Mouse (Mus musculus) intestine, embryonic 15.5 days (tissue): ENCODE measurements around the gene Hdac4. TPM values are rescaled to one million over a fixed set of nuclear protein-coding genes. Genes with fewer than 3 reads are reported as not detected.

Source experiments
- ATAC-seq: fragments of 200-750 bp; cut with Nextera tagmentation; 2 replicates; pipeline ENCODE4 v1.8.0; 2017; ENCODE audit warnings: moderate TSS enrichment, moderate library complexity
- H3K27ac ChIP-seq: fragments of 300-500 bp; sonication (generic); 2 replicates; pipeline ENCODE4 v1.5.1; 2015; ENCODE audit warnings: mild to moderate bottlenecking, inconsistent platforms
- H3K27me3 ChIP-seq: fragments of 300-500 bp; sonication (generic); replicated peaks from 2 replicates; pipeline ENCODE4 v1.6.1; 2015; ENCODE audit warnings: inconsistent platforms
- H3K36me3 ChIP-seq: fragments of 300-500 bp; sonication (generic); 2 replicates; pipeline ENCODE4 v1.6.1; 2015; ENCODE audit warnings: inconsistent platforms
- H3K4me1 ChIP-seq: fragments of 300-500 bp; sonication (generic); replicated peaks from 2 replicates; pipeline ENCODE4 v1.6.1; 2015; ENCODE audit warnings: inconsistent platforms
- H3K4me2 ChIP-seq: fragments of 300-500 bp; sonication (generic); replicated peaks from 2 replicates; pipeline ENCODE4 v1.6.1; 2015; ENCODE audit warnings: mild to moderate bottlenecking, inconsistent platforms
- H3K4me3 ChIP-seq: fragments of 300-500 bp; sonication (generic); replicated peaks from 2 replicates; pipeline ENCODE4 v1.5.1; 2015; ENCODE audit warnings: inconsistent platforms
- H3K9ac ChIP-seq: fragments of 300-500 bp; sonication (generic); 2 replicates; pipeline ENCODE4 v1.6.1; 2015; ENCODE audit warnings: inconsistent platforms
- H3K9me3 ChIP-seq: fragments of 300-500 bp; sonication (generic); 2 replicates; pipeline ENCODE4 v1.6.1; 2016; ENCODE audit warnings: inconsistent platforms
- WGBS: fragments of 180-500 bp; shearing (Covaris S2); methylation state at CpG from one replicate; pipeline ENCODE4 v1.1.7; 2015; 5-methylcytosine and 5-hydroxymethylcytosine counted together
- polyA plus RNA-seq: library from polyadenylated mRNA; unstranded; fragments of >200 nt; fragmentation: Nextera tagmentation; extraction: Ambion mirVana; gene quantifications from 2 replicates; pipeline ENCODE4 v1.2.1, GENCODE M21; 2015

Gene Hdac4
- polyA plus RNA-seq, 1 experiment from 2014 or later: 12.5 TPM

DNA sequence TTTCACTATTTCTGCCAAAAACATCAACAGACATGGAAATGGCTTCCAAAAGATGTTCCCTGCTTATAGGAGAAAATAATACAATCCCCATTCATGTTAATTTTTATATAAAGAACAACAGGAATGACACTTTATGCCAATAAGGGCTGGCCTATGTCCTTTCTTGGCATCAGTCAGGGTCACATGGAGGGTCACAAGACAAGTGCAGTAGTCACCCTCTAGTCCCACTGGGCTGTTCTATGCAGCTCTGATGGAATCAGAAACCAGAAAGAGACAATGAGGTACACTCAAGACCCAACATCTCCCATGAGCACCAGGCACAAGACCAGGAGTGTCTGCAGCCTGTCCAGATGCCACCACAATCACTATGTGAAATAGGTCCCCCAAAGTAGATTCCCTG, 91.5 kb downstream of the Hdac4 start:
- Histone ChIP-seq H3K27me3 (no peaks in the 10 kb centered on the region), H3K36me3 (no peaks in the 10 kb centered on the region), H3K4me3 (no peak overlapping the region), H3K27ac (no peak overlapping the region), H3K4me2 (no peak overlapping the region), H3K4me1 (0 out of 2 replicates have a peak, but pooled peaks cover 7% of the 10 kb centered on the region), H3K9me3 (no peaks in the 10 kb centered on the region), H3K9ac (no peak overlapping the region)
- ATAC-seq: no peak

GRCm38 (mm10) chr1:92103377-92103776, 92.1 kb downstream of the Hdac4 start:
- Histone ChIP-seq H3K36me3 (no peaks in the 10 kb centered on the region), H3K27ac (no peak overlapping the region), H3K4me1 (0 out of 2 replicates have a peak, but pooled peaks cover 7% of the 10 kb centered on the region), H3K9ac (no peak overlapping the region), H3K4me2 (no peak overlapping the region), H3K27me3 (no peaks in the 10 kb centered on the region), H3K9me3 (no peaks in the 10 kb centered on the region), H3K4me3 (no peak overlapping the region)
- 73% methylated on average over 3 of the region's 3 CpGs for WGBS
- ATAC-seq: no peak

DNA sequence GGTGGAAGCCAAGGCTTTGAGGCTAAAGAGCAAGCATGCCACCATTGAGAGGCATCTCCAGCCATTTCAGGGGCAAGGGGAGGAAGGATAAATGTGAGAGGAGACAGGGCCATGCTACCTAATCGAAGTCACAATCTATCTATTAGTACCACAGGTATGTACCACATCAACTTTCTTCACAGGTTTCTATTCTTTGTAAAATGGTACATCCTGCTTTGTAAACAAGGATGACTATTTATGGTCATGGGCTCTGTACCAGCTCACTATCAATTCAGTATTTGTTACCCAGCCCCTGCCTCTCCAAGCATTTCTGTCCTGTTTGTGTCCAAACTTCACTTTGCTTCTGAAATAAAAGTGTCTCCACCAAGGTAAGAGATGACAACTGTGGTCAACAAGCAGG, 92.7 kb downstream of the Hdac4 start:
- no peaks in the 10 kb centered on the region for H3K36me3 ChIP-seq
- H3K4me2 ChIP-seq: no peak overlapping the region
- WGBS: 94% methylated on average over 1 of the region's 1 CpGs
- no peak overlapping the region for H3K9ac ChIP-seq
- 0 out of 2 replicates have a peak, but pooled peaks cover 7% of the 10 kb centered on the region for H3K4me1 ChIP-seq
- no peak overlapping the region for H3K27ac ChIP-seq
- H3K4me3 ChIP-seq: no peak overlapping the region
- no peaks in the 10 kb centered on the region for H3K27me3 ChIP-seq
- ATAC-seq: no peak
- no peaks in the 10 kb centered on the region for H3K9me3 ChIP-seq

- Histone ChIP-seq H3K9me3 (no peaks in the 10 kb centered on the region), H3K4me1 (0 out of 2 replicates have a peak, but pooled peaks cover 7% of the 10 kb centered on the region), H3K36me3 (no peaks in the 10 kb centered on the region), H3K9ac (no peak overlapping the region), H3K4me3 (no peak overlapping the region), H3K27me3 (no peaks in the 10 kb centered on the region), H3K27ac (no peak overlapping the region), H3K4me2 (no peak overlapping the region)
- 67% methylated on average over 4 of the region's 4 CpGs for WGBS
- ATAC-seq: no peak
Measured at GRCm38 (mm10) chr1:92100371-92100891, 95.1 kb downstream of the Hdac4 start.

DNA sequence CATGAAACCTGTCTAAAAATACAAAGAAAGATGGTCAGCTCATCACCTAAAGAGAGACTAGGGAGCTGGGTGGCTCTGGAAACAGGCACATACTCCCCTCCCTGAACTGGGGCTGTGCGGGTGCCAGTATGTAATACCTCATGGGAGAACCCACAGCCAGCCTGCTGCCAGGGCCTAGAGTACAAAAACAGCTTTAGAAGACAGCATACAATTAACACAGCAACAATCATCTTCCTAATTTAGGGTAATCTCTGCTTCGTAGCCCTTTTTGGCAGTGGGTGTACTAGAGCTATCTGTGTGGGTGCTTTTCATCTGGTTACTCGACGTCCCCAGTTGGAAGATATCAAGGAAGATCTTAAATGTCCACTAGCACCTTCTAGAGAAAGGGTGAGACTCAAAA, 95.5 kb downstream of the Hdac4 start:
- no peaks in the 10 kb centered on the region for H3K36me3 ChIP-seq
- H3K9ac ChIP-seq: no peak overlapping the region
- H3K27me3 ChIP-seq: no peaks in the 10 kb centered on the region
- WGBS: 81% methylated on average over 4 of the region's 4 CpGs
- no peaks in the 10 kb centered on the region for H3K9me3 ChIP-seq
- H3K4me1 ChIP-seq: 0 out of 2 replicates have a peak, but pooled peaks cover 7% of the 10 kb centered on the region
- H3K4me3 ChIP-seq: no peak overlapping the region
- no peak overlapping the region for H3K4me2 ChIP-seq
- no peak for ATAC-seq
- no peak overlapping the region for H3K27ac ChIP-seq

GRCm38 (mm10) chr1:92099502-92099901, 96.0 kb downstream of the Hdac4 start:
- 0 out of 2 replicates have a peak, but pooled peaks cover 7% of the 10 kb centered on the region for H3K4me1 ChIP-seq
- no peak overlapping the region for H3K4me3 ChIP-seq
- H3K9me3 ChIP-seq: no peaks in the 10 kb centered on the region
- H3K27ac ChIP-seq: no peak overlapping the region
- H3K9ac ChIP-seq: no peak overlapping the region
- H3K36me3 ChIP-seq: no peaks in the 10 kb centered on the region
- H3K4me2 ChIP-seq: no peak overlapping the region
- no peaks in the 10 kb centered on the region for H3K27me3 ChIP-seq
- 54% methylated on average over 4 of the region's 4 CpGs for WGBS
- ATAC-seq: no peak

- no peak overlapping the region for H3K4me2 ChIP-seq
- no peak overlapping the region for H3K9ac ChIP-seq
- H3K4me1 ChIP-seq: 0 out of 2 replicates have a peak, but pooled peaks cover 7% of the 10 kb centered on the region
- ATAC-seq: no peak
- WGBS: 90% methylated on average over 3 of the region's 3 CpGs
- no peaks in the 10 kb centered on the region for H3K36me3 ChIP-seq
- no peaks in the 10 kb centered on the region for H3K9me3 ChIP-seq
- H3K27me3 ChIP-seq: no peaks in the 10 kb centered on the region
- no peak overlapping the region for H3K4me3 ChIP-seq
- H3K27ac ChIP-seq: no peak overlapping the region
Measured at GRCm38 (mm10) chr1:92098456-92098855, 97.0 kb downstream of the Hdac4 start.

DNA sequence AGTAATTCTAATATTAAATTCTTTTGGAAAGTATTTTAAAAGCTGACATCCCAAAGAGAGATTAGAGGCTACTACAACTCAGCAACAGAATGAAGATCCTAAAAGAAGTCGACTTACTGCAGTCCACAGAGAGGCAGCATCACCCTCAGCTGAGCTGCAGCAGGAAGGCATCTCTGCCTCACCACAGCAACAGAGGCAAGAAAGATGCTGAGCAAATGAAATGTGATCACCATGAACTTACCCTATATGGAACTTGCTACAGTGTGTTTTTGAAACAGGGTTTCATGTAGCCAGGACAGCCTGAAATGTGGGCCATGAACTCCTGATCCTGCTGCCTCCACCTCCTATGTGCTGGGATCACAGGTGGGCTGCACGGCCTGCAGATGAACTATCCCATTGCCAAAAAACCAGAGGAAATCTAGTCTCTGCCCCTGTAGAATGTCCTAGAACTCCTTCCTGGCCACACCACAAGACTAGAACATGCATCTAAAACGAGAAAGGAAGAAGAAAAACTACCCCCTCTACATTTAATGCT, 98.4 kb downstream of the Hdac4 start:
- Histone ChIP-seq H3K4me1 (0 out of 2 replicates have a peak, but pooled peaks cover 7% of the 10 kb centered on the region), H3K36me3 (no peaks in the 10 kb centered on the region), H3K4me2 (no peak overlapping the region), H3K9ac (no peak overlapping the region), H3K27ac (no peak overlapping the region), H3K27me3 (no peaks in the 10 kb centered on the region), H3K4me3 (no peak overlapping the region), H3K9me3 (no peaks in the 10 kb centered on the region)
- no peak for ATAC-seq
- 73% methylated on average over 3 of the region's 3 CpGs for WGBS

DNA sequence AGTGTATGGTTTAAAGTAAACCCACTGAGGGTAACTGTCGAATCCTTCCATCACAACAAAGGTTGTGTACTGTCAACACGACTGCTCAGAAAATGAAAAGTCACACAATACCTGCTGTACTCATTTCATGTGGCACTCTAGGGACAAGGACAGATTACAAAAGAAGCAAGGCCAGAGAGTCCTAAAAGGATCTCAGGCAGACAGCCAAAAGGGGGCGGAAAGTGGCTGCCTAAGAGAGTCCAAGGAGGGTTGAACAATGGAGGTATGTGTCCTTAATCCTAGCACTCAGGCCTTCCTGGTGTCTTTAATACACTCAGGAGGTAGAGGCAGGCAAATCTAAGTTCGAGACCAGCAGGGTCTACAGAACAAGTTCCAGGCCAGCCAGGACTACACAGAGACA, 103.2 kb downstream of the Hdac4 start:
- no peak overlapping the region for H3K27ac ChIP-seq
- ATAC-seq: no peak
- H3K9ac ChIP-seq: no peak overlapping the region
- H3K27me3 ChIP-seq: no peaks in the 10 kb centered on the region
- H3K9me3 ChIP-seq: no peaks in the 10 kb centered on the region
- no peaks in the 10 kb centered on the region for H3K4me1 ChIP-seq
- no peaks in the 10 kb centered on the region for H3K36me3 ChIP-seq
- 96% methylated on average over 4 of the region's 4 CpGs for WGBS
- H3K4me3 ChIP-seq: no peak overlapping the region
- no peak overlapping the region for H3K4me2 ChIP-seq

- Histone ChIP-seq H3K9ac (no peak overlapping the region), H3K27me3 (no peaks in the 10 kb centered on the region), H3K36me3 (no peaks in the 10 kb centered on the region), H3K4me2 (no peak overlapping the region), H3K27ac (no peak overlapping the region), H3K4me3 (no peak overlapping the region), H3K9me3 (no peaks in the 10 kb centered on the region), H3K4me1 (peaks cover 11% of the 10 kb centered on the region)
- 52% methylated on average over 2 of the region's 2 CpGs for WGBS
- ATAC-seq: no peak
Measured at GRCm38 (mm10) chr1:92087821-92088220, 107.7 kb downstream of the Hdac4 start.

DNA sequence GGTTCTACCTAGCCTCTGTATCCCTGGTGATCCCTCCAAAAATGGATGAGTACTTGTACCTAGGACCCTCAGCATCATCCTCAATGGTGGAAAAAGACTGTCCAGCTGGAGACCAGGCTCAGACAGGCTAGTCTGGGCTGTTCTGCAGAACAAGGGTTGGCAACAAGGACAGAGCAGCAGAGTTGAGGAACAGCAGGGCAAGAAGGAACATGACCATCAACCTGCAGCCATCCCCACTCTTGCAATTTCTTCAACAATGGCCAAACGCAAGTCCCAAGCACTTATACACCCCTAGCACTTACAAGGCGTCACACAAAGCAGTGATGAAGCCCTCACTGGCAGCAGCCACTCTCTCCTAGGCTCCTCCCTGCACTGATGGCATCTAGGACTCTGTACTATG, 108.2 kb downstream of the Hdac4 start:
- ATAC-seq: no peak
- Histone ChIP-seq H3K4me1 (peaks cover 11% of the 10 kb centered on the region), H3K4me3 (no peak overlapping the region), H3K9me3 (no peaks in the 10 kb centered on the region), H3K4me2 (no peak overlapping the region), H3K27me3 (no peaks in the 10 kb centered on the region), H3K9ac (no peak overlapping the region), H3K27ac (no peak overlapping the region), H3K36me3 (no peaks in the 10 kb centered on the region)
- 87% methylated on average over 2 of the region's 2 CpGs for WGBS

DNA sequence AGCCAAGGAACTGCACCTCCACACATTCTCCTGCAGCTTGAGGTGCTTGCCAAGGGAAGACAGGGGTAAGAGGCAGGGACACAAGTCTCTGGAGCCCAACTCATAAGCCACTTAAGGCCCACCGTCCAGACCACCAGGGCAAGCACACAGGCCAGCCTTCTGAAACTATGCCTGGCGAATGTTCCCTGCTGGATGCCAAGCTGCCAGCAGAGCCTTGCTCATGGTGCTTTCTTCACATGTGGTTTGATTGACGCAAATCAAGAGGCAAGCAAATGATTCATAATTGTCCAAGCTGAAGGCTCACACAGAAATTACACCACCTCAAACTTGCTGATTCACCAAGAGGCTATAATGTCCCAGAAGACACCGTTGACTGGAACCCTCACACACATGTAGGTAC, 108.7 kb downstream of the Hdac4 start:
- Histone ChIP-seq H3K27ac (no peak overlapping the region), H3K4me2 (no peak overlapping the region), H3K9ac (no peak overlapping the region), H3K4me1 (peaks cover 11% of the 10 kb centered on the region), H3K36me3 (no peaks in the 10 kb centered on the region), H3K27me3 (no peaks in the 10 kb centered on the region), H3K9me3 (no peaks in the 10 kb centered on the region), H3K4me3 (no peak overlapping the region)
- ATAC-seq: no peak
- WGBS: 83% methylated on average over 4 of the region's 4 CpGs

- ATAC-seq: no peak
- Histone ChIP-seq H3K9me3 (no peaks in the 10 kb centered on the region), H3K9ac (no peak overlapping the region), H3K36me3 (no peaks in the 10 kb centered on the region), H3K4me1 (peaks cover 11% of the 10 kb centered on the region), H3K27me3 (no peaks in the 10 kb centered on the region), H3K4me3 (no peak overlapping the region), H3K4me2 (no peak overlapping the region), H3K27ac (no peak overlapping the region)
- WGBS: 66% methylated on average over 1 of the region's 1 CpGs
Measured at GRCm38 (mm10) chr1:92086277-92086813, 109.2 kb downstream of the Hdac4 start.
